Mouse (Mus musculus) B cell, adult 67 days (primary cell): ENCODE data around the gene Pdzk1. TPM values are rescaled to one million over a fixed set of nuclear protein-coding genes. Genes with fewer than 3 reads are reported as not detected.

Source experiments
- total RNA-seq, 2 experiments: library from RNA; stranded (reverse); gene quantifications; 4 replicates each; pipeline ENCODE4 v1.2.4; 2023

Gene Pdzk1
- total RNA-seq, result not detected

DNA sequence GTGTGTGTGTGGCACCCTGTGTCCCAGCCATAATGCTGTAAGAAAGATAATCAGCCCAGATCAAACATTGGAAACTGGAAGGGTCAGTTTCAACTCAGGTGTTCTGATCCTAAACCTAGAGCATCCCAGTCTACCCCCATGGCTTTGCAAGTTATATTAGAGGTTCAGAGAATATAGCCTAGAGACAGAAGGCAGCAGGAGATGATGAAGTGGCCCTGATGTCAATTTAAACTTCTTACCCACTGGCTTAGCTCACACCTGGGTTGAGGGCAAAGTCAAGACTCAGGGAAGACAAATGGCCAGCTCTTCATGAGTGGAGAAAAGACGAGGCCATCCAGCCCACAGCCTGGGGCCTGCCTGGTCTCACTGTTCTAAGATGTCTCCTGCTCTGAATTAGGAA, at the start of gene Pdzk1, which contains the start of gene Cd160:
TSS of gene Pdzk1 (plus strand) at position 301 of the 400 bp plus-strand sequence.
TSS of gene Cd160 (minus strand) at position 368 of the 400 bp plus-strand sequence.

DNA sequence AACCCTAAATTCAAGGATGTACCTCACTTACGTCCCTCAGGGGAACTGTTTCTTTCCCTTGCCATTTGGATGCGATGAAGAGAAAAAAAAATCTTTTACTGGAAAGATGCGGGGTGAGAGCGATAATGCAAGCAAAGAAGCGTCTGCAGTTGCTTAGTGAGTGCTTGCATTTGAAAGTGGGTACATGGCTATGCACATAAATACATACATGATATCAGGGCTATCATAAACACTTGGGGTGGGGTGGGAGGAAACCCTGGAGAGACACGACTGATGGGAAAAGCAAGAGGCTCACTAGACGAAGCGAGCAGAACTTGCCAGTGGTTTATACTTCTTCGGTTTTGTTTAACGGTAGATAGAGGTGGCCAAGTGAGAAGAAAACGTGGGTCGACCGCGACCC, 75.3 kb downstream of the Pdzk1 start, which contains the start of gene Gja5:
TSS of gene Gja5 (plus strand) at position 301 of the 400 bp plus-strand sequence.

DNA sequence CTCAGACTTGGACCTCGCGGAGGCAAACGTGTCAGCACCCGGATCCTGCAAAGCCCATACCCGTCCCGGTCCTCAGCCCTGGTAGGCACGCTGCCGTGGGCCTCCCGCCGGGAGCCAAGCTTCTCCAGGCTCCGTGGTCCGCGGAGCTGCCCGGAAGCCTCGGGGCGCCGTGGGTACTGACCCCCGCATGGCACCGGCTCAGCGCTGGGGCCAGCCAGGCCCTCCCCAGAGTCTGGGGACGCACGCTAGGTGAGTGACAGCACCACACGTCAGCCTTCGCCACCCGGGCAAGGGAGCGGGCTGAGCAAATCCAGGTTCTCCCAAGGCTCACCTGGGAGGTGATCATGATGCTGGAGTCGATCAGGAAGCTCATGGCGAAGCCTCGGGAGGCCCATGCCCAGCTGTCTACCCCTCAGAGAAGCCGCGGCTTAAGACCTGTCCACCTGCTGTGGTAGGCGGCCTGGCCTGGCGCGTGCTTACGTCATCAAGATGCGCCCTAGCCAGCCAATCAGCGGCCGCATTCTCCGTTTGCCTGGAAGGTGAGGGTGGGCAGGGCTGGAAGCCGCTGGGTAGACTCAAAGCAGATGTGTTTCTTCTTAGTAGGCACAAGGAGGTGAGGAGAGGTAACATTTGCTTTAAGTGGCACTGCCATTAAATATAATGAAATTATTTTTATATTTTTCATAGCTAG, 75.9 kb downstream of the Pdzk1 start, which contains the start of gene Gpr89:
TSS of gene Gpr89 (minus strand) at position 496 of the 691 bp plus-strand sequence.

Other genes starting within 250 kb of the Pdzk1 start
- gene Polr3gl, start 235.1 kb upstream of the Pdzk1 start, total RNA-seq, result 10 to 100 TPM; 26.1 to 33.7 TPM
- gene Ankrd34a, start 232.6 kb upstream of the Pdzk1 start, total RNA-seq, result not detected
- gene Lix1l, start 228.1 kb upstream of the Pdzk1 start, total RNA-seq, result under 1 TPM; 0.64 to 0.65 TPM
- gene Rbm8a, start 199.4 kb upstream of the Pdzk1 start, total RNA-seq, result 10 to 100 TPM; 93.0 to 93.1 TPM
- gene Pex11b, start 193.9 kb upstream of the Pdzk1 start, total RNA-seq, result 10 to 100 TPM; 24.4 to 29.6 TPM
- under 1 TPM in 1 of 2 experiments, not detected in 1; 0.26 TPM for gene Gm42957, start 193.8 kb upstream of the Pdzk1 start, total RNA-seq
- 1 to 10 TPM; 2.2 to 2.5 TPM for gene Itga10, start 183.7 kb upstream of the Pdzk1 start, total RNA-seq
- gene Ankrd35, start 159.2 kb upstream of the Pdzk1 start, total RNA-seq, result under 1 TPM in 1 of 2 experiments, not detected in 1; 0.18 TPM
- gene Pias3, start 132.9 kb upstream of the Pdzk1 start, total RNA-seq, result 10 to 100 TPM; 48.3 to 60.7 TPM
- gene Nudt17, start 120.7 kb upstream of the Pdzk1 start, total RNA-seq, result 1 to 10 TPM; 1.1 to 1.2 TPM
- gene Polr3c, start 101.7 kb upstream of the Pdzk1 start, total RNA-seq, result 10 to 100 TPM; 51.9 to 64.0 TPM
- 10 to 100 TPM; 55.8 to 59.7 TPM for gene Rnf115, start 101.6 kb upstream of the Pdzk1 start, total RNA-seq
- gene Cd160, start 67 bp downstream of the Pdzk1 start, total RNA-seq, result 1 to 10 TPM in 1 of 2 experiments, under 1 TPM in 1; 0.90 to 1.2 TPM
- gene Gja5, start 75.4 kb downstream of the Pdzk1 start, total RNA-seq, result not detected
- gene Gpr89, start 76.1 kb downstream of the Pdzk1 start, total RNA-seq, result 10 to 100 TPM; 22.5 to 24.1 TPM
- not detected for gene Gja8, start 96.7 kb downstream of the Pdzk1 start, total RNA-seq